Mouse (Mus musculus) liver, embryonic 14.5 days (tissue): ENCODE results near the gene Lamtor2. TPM values are rescaled to one million over a fixed set of nuclear protein-coding genes. Genes with fewer than 3 reads are reported as not detected.

Experiments
- ATAC-seq: fragments of 200-750 bp; cut with Nextera tagmentation; 2 replicates; pipeline ENCODE4 v1.8.0; 2017; ENCODE audit warnings: moderate number of reproducible peaks, mild to moderate bottlenecking, moderate library complexity; ENCODE audit not compliant: insufficient read depth
- DNase-seq, 3 experiments: peaks; one replicate each; pipeline ENCODE4 v3.0.0-alpha.2; 2012 to 2013; ENCODE audit warnings: low read depth in 3 of 3, low spot score in 3 of 3
- H3K27ac ChIP-seq: fragments of 300-500 bp; sonication (generic); 2 replicates; pipeline ENCODE4 v1.5.1; 2014; ENCODE audit warnings: moderate library complexity, mild to moderate bottlenecking, control low read depth, inconsistent platforms
- H3K27me3 ChIP-seq: fragments of 300-500 bp; sonication (generic); 2 replicates; pipeline ENCODE4 v1.6.1; 2014; ENCODE audit warnings: mild to moderate bottlenecking, low read length, moderate library complexity; ENCODE audit not compliant: control insufficient read depth, insufficient read depth
- H3K36me3 ChIP-seq: fragments of 300-500 bp; sonication (generic); replicated peaks from 2 replicates; pipeline ENCODE4 v1.6.1; 2014; ENCODE audit warnings: low read depth; ENCODE audit not compliant: control insufficient read depth, insufficient read depth
- H3K4me1 ChIP-seq, 2 experiments: fragments of 200-500 bp in 1 of 2; fragments of 300-500 bp in 1 of 2; sonication (generic) in 1 of 2; replicated peaks; 2 replicates each; pipeline ENCODE4 v1.6.1; 2012 to 2014; ENCODE audit warnings: antibody characterized with exemption in 1 of 2, inconsistent platforms in 1 of 2, low read length in 1 of 2; ENCODE audit not compliant: control insufficient read depth in 2 of 2, insufficient read depth in 2 of 2
- H3K4me2 ChIP-seq: fragments of 300-500 bp; sonication (generic); 2 replicates; pipeline ENCODE4 v1.6.1; 2014; ENCODE audit warnings: low read depth, mild to moderate bottlenecking, control low read depth, moderate library complexity
- H3K4me3 ChIP-seq, 2 experiments: fragments of 200-500 bp in 1 of 2; fragments of 300-500 bp in 1 of 2; sonication (generic) in 1 of 2; 2 replicates each; pipeline ENCODE4 v1.5.1; 2012 to 2014; ENCODE audit warnings: low read depth in 2 of 2, low read length in 2 of 2, mild to moderate bottlenecking in 2 of 2, control low read depth in 1 of 2, inconsistent platforms in 1 of 2, moderate library complexity in 1 of 2; ENCODE audit not compliant: insufficient read depth in 1 of 2
- H3K9ac ChIP-seq: fragments of 300-500 bp; sonication (generic); replicated peaks from 2 replicates; pipeline ENCODE4 v1.6.1; 2014; ENCODE audit warnings: mild to moderate bottlenecking, control low read depth, moderate library complexity
- H3K9me3 ChIP-seq: fragments of 300-500 bp; sonication (generic); 2 replicates; pipeline ENCODE4 v1.6.1; 2016; ENCODE audit warnings: low read length, mixed read lengths; ENCODE audit not compliant: control insufficient read depth
- CTCF ChIP-seq: IDR thresholded peaks from 2 replicates; pipeline ENCODE4 v1.5.1; 2016; ENCODE audit warnings: antibody characterized with exemption, low read depth, control low read depth
- EP300 ChIP-seq: IDR thresholded peaks from 2 replicates; pipeline ENCODE4 v1.6.1; 2016; ENCODE audit warnings: antibody characterized with exemption, low read depth
- WGBS: fragments of 180-500 bp; shearing (Covaris S2); extraction: QIAGEN DNeasy Blood & Tissue Kit; methylation state at CpG from one replicate; pipeline ENCODE4 v1.1.7; 2014; ENCODE audit not compliant: insufficient replicate concordance; 5-methylcytosine and 5-hydroxymethylcytosine counted together
- polyA plus RNA-seq, 2 experiments: library from polyadenylated mRNA; depleted of rRNA in 1 of 2; stranded (reverse) in 1 of 2; unstranded in 1 of 2; fragments of >200 nt; fragmentation: Nextera tagmentation in 1 of 2; extraction: Ambion mirVana in 1 of 2; gene quantifications; 2 replicates each; pipeline versions ENCODE4 v1.2.1 to v1.2.3; 2012 to 2014

Lamtor2 gene
- polyA plus RNA-seq, 2 experiments, result 62.0 to 73.1 TPM

DNA sequence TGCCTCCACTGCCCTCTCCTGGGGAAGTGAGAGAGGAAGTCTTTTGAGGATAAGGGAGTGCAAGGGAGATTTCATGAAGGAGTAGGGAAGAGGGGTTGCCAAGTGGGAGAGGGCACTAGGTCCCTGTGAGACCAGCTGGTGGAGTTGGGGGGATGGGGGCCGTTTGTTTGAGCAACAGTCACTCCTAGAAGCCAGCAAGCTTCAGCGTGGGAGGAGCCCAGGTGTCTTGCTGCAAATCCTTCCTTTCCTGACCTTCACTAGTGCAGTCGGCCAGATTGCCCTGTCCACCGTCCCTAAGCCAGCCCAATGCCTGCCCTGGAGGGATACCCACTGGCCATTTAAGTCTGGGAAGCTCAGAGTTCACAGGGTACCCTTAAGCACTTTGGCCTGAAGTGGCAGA, 41.3 kb downstream of the Lamtor2 start:
- DNase-seq, result no peak
- no peak for ATAC-seq
- Histone ChIP-seq H3K4me3 (no peak overlapping the region), H3K4me1 (peaks cover 9 to 35% of the 10 kb centered on the region in 2 experiments), H3K27me3 (no peaks in the 10 kb centered on the region), H3K4me2 (no peak overlapping the region), H3K36me3 (no peaks in the 10 kb centered on the region), H3K9me3 (no peaks in the 10 kb centered on the region), H3K27ac (no peak overlapping the region), H3K9ac (no peak overlapping the region)
- 41% methylated on average over 4 of the region's 4 CpGs for WGBS
- TF ChIP-seq CTCF, result no peak
- no peak for TF ChIP-seq EP300

DNA sequence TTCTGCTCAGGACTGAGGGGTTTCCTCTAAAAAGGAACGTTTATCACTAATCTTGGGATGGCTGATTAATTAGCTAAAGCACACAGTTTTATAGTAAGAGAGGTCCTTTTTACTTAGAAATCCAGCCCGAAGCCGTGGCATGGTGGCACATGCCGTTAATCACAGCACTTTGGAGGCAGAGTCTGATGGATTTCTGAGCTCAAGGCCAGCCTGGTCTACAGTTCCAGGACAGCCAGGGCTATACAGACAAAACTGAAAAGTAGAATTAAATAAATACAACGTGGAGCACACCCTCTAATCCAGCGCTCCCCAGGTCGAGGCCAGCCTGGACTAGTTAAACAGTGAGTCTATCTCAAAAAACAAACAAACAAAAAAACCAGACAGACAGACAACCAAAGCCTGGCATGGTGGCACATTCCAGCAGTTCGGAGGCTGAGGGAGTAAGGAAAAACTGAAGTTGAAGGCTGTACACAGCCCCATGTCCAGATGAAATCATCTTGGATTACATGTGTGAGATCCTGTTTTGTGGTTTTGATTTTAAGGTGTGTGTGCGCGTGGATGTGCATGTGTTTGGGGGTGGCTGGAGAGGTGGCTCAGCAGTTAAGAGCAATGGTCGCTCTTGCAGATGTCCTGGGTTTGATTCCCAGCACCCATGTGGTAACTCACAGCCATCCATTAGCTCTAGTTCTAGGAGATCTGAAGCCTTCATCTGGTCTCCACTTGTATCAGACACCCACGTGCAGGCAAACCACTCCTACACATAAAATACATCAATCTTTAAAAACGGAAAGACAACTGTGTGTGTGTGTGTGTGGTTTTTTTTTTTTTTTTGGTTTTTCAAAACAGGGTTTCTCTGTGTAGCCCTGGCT, 42.2 kb downstream of the Lamtor2 start:
- Histone ChIP-seq H3K9ac (peak overlapping the region; percentile 47), H3K36me3 (no peaks in the 10 kb centered on the region), H3K27me3 (no peaks in the 10 kb centered on the region), H3K4me2 (peak overlapping the region; percentile 74), H3K9me3 (no peaks in the 10 kb centered on the region), H3K4me1 (peaks cover 9 to 35% of the 10 kb centered on the region in 2 experiments), H3K27ac (peak overlapping the region; percentile 51), H3K4me3 (peak overlapping the region; percentile 47 to 63)
- 38% methylated on average over 13 of the region's 13 CpGs for WGBS
- DNase-seq (no peak), ATAC-seq (no peak)
- no peak for TF ChIP-seq EP300
- TF ChIP-seq CTCF, result no peak

DNA sequence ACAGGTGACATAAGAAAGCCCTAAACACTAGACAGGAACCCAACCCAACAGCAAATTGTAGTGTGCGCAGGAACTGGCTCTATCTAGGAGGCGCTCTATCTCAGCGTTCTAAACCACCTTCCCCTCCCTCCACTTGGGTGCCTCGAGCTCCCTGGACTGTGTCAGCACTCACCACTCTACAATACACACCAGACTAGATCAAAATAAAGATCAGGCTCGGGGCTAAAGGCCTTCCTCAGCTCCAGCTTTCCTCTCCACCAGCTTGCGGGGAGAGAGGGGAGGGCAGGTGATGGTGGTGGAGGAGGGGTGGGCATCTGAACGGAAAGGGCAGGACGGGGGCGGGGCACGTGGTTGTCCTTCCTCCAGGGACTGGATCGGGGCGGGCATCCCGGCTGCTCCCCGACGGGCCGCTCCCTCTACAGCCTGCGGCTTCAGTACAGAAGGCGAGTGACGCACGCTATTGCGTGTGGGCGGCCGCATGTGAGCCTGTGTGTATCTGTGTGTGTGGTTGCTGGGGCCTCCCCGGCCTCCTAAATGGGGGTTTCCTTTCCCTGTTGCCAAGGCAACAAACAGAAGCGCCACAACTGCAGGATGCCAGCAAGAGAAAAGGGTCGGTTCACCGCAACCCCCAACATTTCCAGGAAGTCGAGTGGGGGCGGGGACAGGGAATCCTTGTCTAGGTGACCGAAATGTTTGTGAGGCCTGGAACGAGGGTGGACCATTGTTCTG, 43.0 kb downstream of the Lamtor2 start, which contains the start of gene Lmna:
TSS of gene Lmna (minus strand) at position 265 of the 729 bp plus-strand sequence.
- no peaks in the 10 kb centered on the region for H3K36me3 ChIP-seq
- TF ChIP-seq CTCF (peak; percentile 67), EP300 (no peak)
- no peaks in the 10 kb centered on the region for H3K9me3 ChIP-seq
- under 1% methylated on average over 31 of the region's 31 CpGs for WGBS
- peak within 1 kb of the TSS; percentile 47 to 63 for H3K4me3 ChIP-seq
- H3K4me1 ChIP-seq, result peaks cover 9 to 35% of the 10 kb centered on the region in 2 experiments
- ATAC-seq (peak; percentile 92), DNase-seq (peak; percentile 76 to 91 (median 76))
- no peaks in the 10 kb centered on the region for H3K27me3 ChIP-seq
- H3K4me2 ChIP-seq, result peak within 1 kb of the TSS; percentile 74
- H3K9ac ChIP-seq, result peak within 1 kb of the TSS; percentile 47
- H3K27ac ChIP-seq, result peak within 1 kb of the TSS; percentile 51

DNA sequence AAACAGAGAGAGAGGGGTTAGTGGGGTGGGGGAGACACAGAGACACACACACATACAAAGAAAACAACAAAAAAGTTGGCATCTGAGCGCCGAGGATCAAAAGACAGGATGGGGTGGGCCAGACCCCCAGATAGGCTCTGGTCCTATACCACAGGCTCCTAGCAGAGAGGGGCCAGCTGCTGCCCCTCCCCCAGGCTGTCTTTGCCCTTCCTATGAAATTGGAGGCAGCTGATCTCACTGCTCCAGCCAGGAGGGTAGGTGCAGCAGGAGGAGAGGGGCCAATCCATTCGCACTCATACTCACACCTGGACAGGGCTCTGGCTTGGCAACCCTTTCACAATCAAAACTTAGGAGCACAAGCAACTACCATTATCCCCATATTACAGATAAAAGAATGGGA, 43.6 kb downstream of the Lamtor2 start:
- Histone ChIP-seq H3K4me3 (peak overlapping the region; percentile 47 to 63), H3K27ac (peak overlapping the region; percentile 45), H3K4me2 (peak overlapping the region; percentile 74), H3K27me3 (no peaks in the 10 kb centered on the region), H3K36me3 (no peaks in the 10 kb centered on the region), H3K9ac (peak overlapping the region; percentile 16; the same call in 1 of the 2 replicates), H3K4me1 (peaks cover 7 to 30% of the 10 kb centered on the region in 2 experiments), H3K9me3 (no peaks in the 10 kb centered on the region)
- TF ChIP-seq EP300 (no peak), CTCF (no peak)
- 47% methylated on average over 3 of the region's 3 CpGs for WGBS
- peak; percentile 1; the same call in 1 of the 2 replicates for ATAC-seq
- no peak for DNase-seq

DNA sequence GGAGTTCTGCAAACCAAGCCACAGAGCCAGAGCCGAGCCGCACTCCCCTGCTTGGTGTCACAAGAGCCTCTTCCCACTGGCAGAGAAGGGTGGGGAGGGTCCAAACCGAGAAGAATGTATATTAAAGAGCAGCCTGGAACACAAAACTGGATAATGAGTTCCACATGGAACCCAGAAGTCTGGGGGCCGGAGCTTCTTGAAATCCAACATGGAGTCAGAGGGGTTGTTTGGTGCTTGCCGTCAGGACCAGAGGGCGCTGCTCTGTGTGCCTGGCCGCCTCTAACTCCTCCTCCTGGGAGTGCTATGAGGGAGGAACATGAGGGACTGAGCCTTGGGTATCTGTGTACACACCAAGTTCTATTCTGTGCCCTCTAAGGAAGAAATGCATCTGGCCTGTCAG, 47.1 kb downstream of the Lamtor2 start:
- Histone ChIP-seq H3K4me1 (peaks cover 20 to 29% of the 10 kb centered on the region in 2 experiments), H3K9ac (no peak overlapping the region), H3K4me2 (no peak overlapping the region), H3K27ac (no peak overlapping the region), H3K27me3 (no peaks in the 10 kb centered on the region), H3K9me3 (no peaks in the 10 kb centered on the region), H3K36me3 (no peaks in the 10 kb centered on the region; the same call in none of the 2 replicates), H3K4me3 (no peak overlapping the region)
- DNase-seq (no peak), ATAC-seq (no peak)
- TF ChIP-seq CTCF (peak; percentile 17; the same call in 1 of the 2 replicates), EP300 (no peak)
- 55% methylated on average over 7 of the region's 7 CpGs for WGBS
